Mouse (Mus musculus): Measurements from ENCODE around the gene Gm28043. TPM values are rescaled to one million over a fixed set of nuclear protein-coding genes. Genes with fewer than 3 reads are reported as not detected.

The Gm28043 gene
- polyA plus RNA-seq (2016; fragmentation: Nextera tagmentation; extraction: Ambion mirVana): 2.3 and 2.4 TPM in 2 replicates

DNA sequence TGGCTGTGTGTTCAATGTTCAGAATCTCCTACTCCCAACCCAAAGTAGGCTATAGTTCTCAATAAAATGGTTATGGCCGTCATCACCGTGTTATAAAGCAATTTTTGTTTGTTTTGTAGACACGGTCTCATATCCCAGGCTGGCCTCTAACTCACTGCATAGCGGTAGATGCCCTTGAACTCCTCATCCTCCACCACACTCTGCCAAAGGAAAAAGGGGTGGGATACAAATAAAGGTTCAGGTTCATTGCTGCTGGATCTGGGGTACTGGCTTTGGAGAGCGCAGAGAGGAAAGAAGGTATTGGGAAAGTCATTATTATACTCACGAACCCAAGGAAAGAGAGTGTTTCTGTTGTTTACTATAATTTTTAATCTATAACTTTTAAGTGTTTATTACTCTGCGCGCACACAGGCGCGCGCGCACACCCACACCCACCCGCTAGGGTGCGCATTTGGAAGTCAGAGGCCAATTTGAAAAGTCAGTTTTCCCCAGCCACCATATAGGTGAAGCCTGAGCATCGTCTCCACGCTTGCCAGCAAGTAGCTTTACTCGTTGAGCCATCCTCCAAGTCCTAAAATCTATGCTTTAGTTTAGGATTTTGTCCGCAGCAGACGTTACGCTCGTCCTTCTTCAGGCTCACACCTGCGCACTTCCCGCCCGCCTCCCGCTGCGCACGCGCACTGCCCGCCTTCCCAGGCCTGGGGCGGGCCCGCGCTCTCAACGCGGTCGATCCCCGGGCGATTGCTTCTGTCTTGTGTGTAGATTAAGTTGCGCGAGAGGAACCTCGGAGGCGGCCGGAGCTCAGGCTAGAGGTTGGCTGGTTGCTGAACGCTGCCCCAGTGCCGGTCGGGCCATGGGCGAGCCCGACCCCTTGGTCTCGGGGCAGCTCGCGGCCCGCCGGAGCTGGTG is at the start of gene Gm28043, which contains the start of gene Rnf8:
Gm28043 (plus strand) TSS at position 762 of the 909 bp plus-strand sequence.
Rnf8 (plus strand) TSS at position 676 of the 909 bp plus-strand sequence.
- Histone ChIP-seq H3K4me3 (peak within 1 kb of the TSS; percentile 98), H3K27me3 (ENCODE audit: insufficient read depth, poor library complexity, severe bottlenecking) (no peaks in the 10 kb centered on the region), H3K36me3 (peaks cover 14% of the 10 kb centered on the region), H3K4me1 (peaks cover 35% of the 10 kb centered on the region), H3K27ac (peak within 1 kb of the TSS; percentile 98), H3K9me3 (no peaks in the 10 kb centered on the region)
- peak; percentile 96 for DNase-seq (ENCODE audit: low spot score)
- 2% methylated on average over 52 of the region's 52 CpGs for WGBS

DNA sequence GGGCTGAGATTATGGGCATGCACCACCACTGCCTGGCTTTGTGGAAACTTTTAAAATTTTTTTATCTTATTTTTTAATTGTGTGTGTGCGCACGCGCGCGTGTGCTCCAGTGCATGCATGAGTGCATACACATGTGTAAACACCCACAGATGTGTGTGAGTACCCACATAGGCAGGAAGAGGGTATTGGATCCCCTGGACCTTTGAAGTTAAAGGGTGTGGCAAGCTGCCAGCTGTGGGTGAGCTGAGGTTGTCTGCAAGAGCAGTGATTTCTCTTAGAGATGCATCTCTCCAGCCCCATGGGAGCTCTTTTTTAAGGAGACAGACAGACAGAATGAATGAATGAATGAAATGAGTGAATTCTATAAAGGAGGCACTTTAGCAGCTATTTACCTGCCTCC is 49.2 kb upstream of the Gm28043 start:
- 97% methylated on average over 5 of the region's 5 CpGs for WGBS
- H3K27ac ChIP-seq: no peak overlapping the region
- H3K4me3 ChIP-seq: no peak overlapping the region
- peaks cover 56% of the 10 kb centered on the region for H3K36me3 ChIP-seq
- no peaks in the 10 kb centered on the region for H3K9me3 ChIP-seq
- DNase-seq (ENCODE audit: low spot score): no peak
- H3K4me1 ChIP-seq: no peaks in the 10 kb centered on the region
- no peaks in the 10 kb centered on the region for H3K27me3 ChIP-seq (ENCODE audit: insufficient read depth, poor library complexity, severe bottlenecking)

DNA sequence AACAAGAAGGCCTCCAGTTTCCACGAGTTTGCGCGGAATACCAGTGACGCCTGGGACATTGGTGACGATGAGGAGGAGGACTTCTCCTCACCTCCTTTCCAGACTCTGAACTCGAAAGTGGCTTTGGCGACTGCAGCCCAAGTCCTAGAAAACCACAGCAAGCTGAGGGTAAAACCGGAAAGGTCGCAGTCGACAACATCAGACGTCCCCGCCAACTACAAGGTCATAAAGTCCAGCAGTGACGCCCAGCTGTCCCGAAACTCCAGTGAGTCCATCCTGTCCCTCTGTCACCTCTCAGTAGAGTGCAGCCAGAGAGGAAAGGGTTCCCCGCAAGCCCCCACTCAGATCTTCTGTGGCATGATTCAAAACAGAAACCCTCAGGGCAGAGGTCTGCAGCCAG is 46.2 kb upstream of the Gm28043 start:
- H3K27me3 ChIP-seq (ENCODE audit: insufficient read depth, poor library complexity, severe bottlenecking): no peaks in the 10 kb centered on the region
- peaks cover 85% of the 10 kb centered on the region for H3K36me3 ChIP-seq
- no peaks in the 10 kb centered on the region for H3K9me3 ChIP-seq
- DNase-seq (ENCODE audit: low spot score): no peak
- 90% methylated on average over 15 of the region's 15 CpGs for WGBS
- no peaks in the 10 kb centered on the region for H3K4me1 ChIP-seq
- H3K27ac ChIP-seq: no peak overlapping the region
- no peak overlapping the region for H3K4me3 ChIP-seq

DNA sequence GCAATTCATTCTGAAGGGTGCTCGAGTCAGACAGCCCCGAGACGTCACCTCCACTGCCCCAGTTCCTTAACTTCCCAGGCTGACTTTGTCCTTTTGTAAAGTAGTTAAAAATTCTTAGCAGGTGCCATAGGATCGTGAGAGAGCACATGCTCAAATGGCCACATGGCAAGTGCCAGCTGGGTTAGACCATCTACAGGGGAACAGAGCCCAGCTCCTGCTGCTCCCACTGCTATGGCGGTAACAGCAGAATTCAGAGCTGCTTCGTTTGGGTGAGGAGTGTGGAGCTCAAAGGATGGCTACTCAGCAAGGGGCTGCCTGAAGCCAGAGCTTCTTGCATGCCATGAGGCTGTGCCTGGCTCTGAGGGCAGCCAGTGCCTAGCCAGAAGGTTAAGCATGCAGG is 44.8 kb upstream of the Gm28043 start:
- H3K4me3 ChIP-seq: no peak overlapping the region
- DNase-seq (ENCODE audit: low spot score): no peak
- no peaks in the 10 kb centered on the region for H3K27me3 ChIP-seq (ENCODE audit: insufficient read depth, poor library complexity, severe bottlenecking)
- WGBS: 88% methylated on average over 6 of the region's 6 CpGs
- peaks cover 86% of the 10 kb centered on the region for H3K36me3 ChIP-seq
- no peak overlapping the region for H3K27ac ChIP-seq
- no peaks in the 10 kb centered on the region for H3K9me3 ChIP-seq
- peaks cover 3% of the 10 kb centered on the region; the same call in 1 of the 2 replicates for H3K4me1 ChIP-seq

DNA sequence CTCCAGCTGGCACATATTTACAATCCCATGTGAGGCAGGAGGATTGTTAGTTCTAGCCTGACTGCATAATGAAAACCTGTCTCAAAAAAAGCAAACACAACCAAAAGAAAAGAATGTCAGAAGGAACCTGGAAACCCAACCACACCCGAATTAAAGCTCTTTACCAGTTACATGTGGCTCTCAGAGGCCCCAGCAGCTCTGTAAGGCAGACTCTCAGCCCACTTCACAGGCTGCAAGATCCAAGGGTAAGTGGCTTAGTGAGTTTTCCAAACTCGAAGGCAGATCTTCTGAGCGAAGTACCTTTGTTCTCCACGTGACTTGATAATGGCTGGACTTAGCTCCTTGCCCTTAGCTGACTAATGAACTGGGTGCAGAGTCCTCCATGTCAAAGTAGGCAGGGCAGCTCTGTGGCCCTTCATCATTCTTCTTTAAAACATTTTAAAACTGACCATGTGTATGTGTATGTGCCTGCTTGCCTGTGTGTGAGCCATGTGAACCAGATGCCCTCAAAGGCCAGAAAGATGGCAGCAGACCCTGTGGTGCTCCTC is 35.0 kb upstream of the Gm28043 start:
- Histone ChIP-seq H3K27me3 (ENCODE audit: insufficient read depth, poor library complexity, severe bottlenecking) (no peaks in the 10 kb centered on the region), H3K27ac (no peak overlapping the region), H3K4me1 (peaks cover 14% of the 10 kb centered on the region; the same call in 1 of the 2 replicates), H3K9me3 (no peaks in the 10 kb centered on the region), H3K36me3 (peaks cover 88% of the 10 kb centered on the region), H3K4me3 (no peak overlapping the region)
- 86% methylated on average over 4 of the region's 4 CpGs for WGBS
- no peak for DNase-seq (ENCODE audit: low spot score)

DNA sequence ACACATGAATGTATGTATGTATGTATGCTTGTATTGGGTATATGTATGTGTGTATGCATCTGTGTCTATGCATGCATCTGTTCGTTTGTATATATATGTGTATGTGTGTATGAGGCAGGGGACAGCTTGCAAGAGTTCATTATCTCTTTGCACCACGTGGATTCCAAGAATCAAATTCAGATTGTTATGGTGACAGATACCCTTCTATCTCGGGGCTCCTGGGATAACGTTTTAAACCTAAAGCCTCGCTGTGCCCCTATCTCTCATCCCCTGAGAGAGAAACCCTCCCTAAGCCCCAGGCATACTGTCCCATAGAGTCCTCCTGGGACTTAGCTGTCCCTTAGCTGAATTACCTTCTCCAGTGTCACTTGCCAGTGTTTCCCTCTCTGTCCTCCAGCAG is 31.1 kb upstream of the Gm28043 start:
- Histone ChIP-seq H3K27me3 (ENCODE audit: insufficient read depth, poor library complexity, severe bottlenecking) (no peaks in the 10 kb centered on the region), H3K4me1 (peaks cover 8% of the 10 kb centered on the region), H3K36me3 (peaks cover 71% of the 10 kb centered on the region), H3K9me3 (no peaks in the 10 kb centered on the region), H3K27ac (no peak overlapping the region), H3K4me3 (no peak overlapping the region)
- no peak for DNase-seq (ENCODE audit: low spot score)
- 81% methylated on average over 5 of the region's 5 CpGs for WGBS

DNA sequence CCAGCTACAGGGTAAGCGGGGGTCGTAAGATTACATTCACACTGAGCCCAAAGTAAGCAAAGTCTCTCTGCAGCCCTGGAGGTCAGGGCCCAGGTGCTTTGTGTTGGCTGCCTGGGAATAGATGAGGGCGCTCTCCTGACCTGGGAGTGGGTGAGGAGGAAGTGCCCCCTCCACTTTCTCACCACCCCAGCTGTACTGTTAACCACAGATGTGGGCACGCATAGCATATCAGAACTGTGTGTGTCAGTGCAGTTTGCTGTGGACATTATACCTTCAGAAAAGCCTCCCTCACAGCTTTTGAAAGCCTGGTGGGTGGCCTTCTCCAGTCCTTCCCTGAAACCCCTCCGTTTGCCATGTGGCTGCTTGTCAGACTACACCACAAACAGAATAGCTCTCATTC is 30.4 kb upstream of the Gm28043 start:
- no peak for DNase-seq (ENCODE audit: low spot score)
- Histone ChIP-seq H3K27me3 (ENCODE audit: insufficient read depth, poor library complexity, severe bottlenecking) (no peaks in the 10 kb centered on the region), H3K9me3 (no peaks in the 10 kb centered on the region), H3K36me3 (peaks cover 69% of the 10 kb centered on the region), H3K4me3 (no peak overlapping the region), H3K4me1 (peaks cover 14% of the 10 kb centered on the region), H3K27ac (no peak overlapping the region)
- 88% methylated on average over 5 of the region's 5 CpGs for WGBS

DNA sequence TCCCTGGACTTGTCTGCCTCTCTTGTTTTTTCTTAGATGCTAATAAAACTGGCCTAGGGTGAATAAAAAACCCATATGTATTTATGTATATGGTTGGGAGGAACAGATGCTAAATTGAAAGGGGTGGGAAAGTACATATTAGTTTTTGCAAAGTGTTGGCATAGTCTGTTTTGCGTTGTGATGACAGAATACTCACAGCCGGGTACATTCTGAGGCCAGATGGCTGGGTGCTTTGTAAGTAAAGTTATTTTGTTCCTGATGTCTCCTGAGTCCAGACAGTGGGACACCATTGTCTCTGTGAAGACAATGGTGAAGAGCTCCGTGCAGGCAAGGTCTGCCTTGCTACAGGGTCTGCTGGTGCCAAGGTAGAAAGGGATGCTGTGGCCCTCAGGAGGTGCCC is 29.9 kb upstream of the Gm28043 start:
- no peak for DNase-seq (ENCODE audit: low spot score)
- H3K4me1 ChIP-seq: peaks cover 18% of the 10 kb centered on the region
- H3K4me3 ChIP-seq: no peak overlapping the region
- 84% methylated on average over 3 of the region's 3 CpGs for WGBS
- no peak overlapping the region for H3K27ac ChIP-seq
- H3K36me3 ChIP-seq: peaks cover 66% of the 10 kb centered on the region
- H3K9me3 ChIP-seq: no peaks in the 10 kb centered on the region
- no peaks in the 10 kb centered on the region for H3K27me3 ChIP-seq (ENCODE audit: insufficient read depth, poor library complexity, severe bottlenecking)

DNA sequence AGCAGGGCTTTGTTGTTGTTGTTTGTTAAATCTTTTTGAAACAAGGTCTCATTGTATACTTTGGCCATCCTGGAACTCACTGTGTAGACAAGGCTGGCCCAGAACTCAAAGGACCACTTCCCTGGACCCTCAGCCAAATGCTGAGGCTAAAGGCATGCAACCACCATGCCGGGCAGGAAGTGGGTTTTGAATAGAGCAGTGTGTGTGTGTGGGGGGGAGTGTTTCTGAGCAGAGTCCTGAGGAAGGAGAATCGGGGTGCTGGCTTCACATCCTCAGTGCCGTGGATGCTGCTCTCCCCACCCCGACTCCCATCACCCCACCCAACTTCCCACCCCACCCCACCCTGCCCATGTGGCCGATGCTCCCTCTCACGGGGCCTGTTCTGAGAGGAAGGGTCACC is 29.2 kb upstream of the Gm28043 start:
- H3K36me3 ChIP-seq: peaks cover 61% of the 10 kb centered on the region
- H3K27ac ChIP-seq: no peak overlapping the region

DNA sequence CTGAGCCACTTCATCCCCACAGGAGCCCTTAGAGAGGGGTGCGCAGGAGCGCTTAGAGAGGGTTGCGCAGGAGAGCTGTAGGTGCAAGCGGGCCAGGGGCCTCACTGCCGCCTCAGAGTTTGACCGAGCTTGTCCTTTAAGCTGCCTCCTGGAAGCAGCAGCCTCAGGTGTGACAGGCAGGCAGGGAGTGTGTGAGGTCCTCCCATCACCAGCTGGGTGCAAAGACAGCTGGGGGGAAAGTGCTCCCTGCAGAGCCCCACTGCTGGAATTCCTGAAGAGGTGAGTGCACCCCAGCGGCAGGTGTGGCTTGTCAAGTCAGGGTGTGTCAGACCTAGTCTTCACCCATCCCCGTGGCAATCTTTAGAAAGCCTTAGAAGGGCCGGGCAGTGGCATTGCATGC is 27.8 kb upstream of the Gm28043 start:
- no peak for DNase-seq (ENCODE audit: low spot score)
- Histone ChIP-seq H3K27ac (no peak overlapping the region), H3K27me3 (ENCODE audit: insufficient read depth, poor library complexity, severe bottlenecking) (no peaks in the 10 kb centered on the region), H3K36me3 (peaks cover 52% of the 10 kb centered on the region), H3K4me3 (no peak overlapping the region), H3K4me1 (peaks cover 25% of the 10 kb centered on the region), H3K9me3 (no peaks in the 10 kb centered on the region)
- WGBS: 77% methylated on average over 9 of the region's 9 CpGs

More for the DNA sequence above, 29.2 kb upstream of the Gm28043 start:
- Histone ChIP-seq H3K27me3 (ENCODE audit: insufficient read depth, poor library complexity, severe bottlenecking) (no peaks in the 10 kb centered on the region), H3K9me3 (no peaks in the 10 kb centered on the region), H3K4me3 (no peak overlapping the region), H3K4me1 (peaks cover 23% of the 10 kb centered on the region)
- WGBS: 85% methylated on average over 6 of the region's 6 CpGs
- DNase-seq (ENCODE audit: low spot score): no peak

DNA sequence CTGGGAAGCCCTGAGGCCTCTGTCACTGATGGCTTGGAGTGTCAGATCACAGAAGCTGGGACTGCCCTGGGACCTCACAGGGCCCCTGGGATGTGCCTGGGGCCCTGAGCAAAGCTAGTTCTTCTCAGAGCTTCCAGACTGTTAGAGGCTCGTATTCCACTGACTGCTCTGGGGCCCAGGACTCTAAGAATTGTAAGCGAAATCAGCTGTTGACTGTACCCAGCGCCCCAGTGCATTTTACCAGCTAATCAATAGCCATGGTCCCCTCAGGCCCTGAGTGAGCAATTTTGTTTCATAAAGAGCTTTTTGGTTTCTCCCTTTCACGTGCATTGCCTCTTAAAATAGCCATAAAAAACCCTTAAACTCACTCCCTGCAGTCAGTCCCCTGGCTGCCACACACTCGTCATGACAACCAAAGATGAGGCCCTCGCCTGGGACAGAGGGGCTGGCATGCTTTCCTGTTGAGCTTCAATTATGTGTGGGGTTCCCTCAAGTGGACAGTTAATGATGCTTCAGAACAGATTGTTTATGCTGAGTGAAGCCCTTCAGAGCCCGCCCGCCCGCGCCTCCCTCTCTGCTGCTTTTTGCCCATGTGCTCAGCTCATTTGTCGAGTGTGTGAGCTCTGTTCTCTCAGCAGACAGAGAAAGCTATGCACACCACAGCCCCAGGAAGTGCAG is 25.3 kb upstream of the Gm28043 start:
- Histone ChIP-seq H3K27me3 (ENCODE audit: insufficient read depth, poor library complexity, severe bottlenecking) (no peaks in the 10 kb centered on the region), H3K27ac (peak overlapping the region; percentile 54)
- 62% methylated on average over 11 of the region's 11 CpGs for WGBS

DNA sequence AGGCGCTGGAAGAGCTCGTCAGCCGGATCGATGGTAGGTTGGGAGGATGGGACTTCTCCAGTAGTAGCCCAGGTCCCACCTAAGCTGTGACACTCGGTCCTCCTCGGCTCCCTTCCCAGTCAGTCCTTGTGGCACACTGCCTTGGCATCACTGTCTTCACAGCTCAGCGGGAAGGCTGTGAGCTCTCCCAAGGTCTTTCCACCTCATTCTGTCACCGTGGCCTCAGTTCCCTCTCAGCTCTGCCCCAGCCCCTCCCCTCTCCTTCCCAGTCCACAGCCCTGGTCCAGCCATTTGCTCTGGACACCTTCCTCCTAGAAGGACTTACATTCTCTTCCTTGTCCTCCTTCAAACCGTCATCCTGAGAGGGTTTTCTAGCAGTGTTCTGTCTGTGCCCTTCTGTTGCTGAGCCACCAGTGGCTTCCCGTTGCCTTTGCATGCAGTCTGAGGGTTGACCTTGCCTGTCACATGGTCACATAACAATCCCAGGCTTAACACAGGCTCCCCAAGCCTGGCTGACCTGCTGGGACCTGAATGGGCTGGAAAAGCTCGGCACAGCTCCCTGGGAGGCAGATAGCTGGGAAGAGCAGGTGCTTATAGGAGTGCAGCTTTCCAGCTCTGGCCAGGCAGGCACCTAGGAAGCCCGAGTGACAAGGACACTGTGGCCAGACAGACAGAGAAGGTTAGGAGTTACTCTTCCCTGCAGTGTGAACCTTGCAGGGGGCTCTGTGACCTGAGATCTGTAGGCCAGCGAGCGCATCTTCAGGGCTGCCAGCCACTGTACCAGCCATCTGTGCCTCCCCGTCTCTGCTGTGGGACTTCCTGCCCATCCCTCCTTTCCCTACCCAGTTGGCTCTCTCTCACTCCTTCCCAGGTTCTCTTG is 18.5 kb upstream of the Gm28043 start:
- WGBS: 81% methylated on average over 15 of the region's 15 CpGs
- Histone ChIP-seq H3K4me3 (no peak overlapping the region), H3K4me1 (peaks cover 20% of the 10 kb centered on the region), H3K27ac (peak overlapping the region; percentile 12; the same call in 1 of the 2 replicates), H3K9me3 (no peaks in the 10 kb centered on the region), H3K36me3 (peaks cover 56% of the 10 kb centered on the region), H3K27me3 (ENCODE audit: insufficient read depth, poor library complexity, severe bottlenecking) (no peaks in the 10 kb centered on the region)
- no peak for DNase-seq (ENCODE audit: low spot score)

More for the DNA sequence above, 25.3 kb upstream of the Gm28043 start:
- H3K36me3 ChIP-seq: peaks cover 35% of the 10 kb centered on the region
- no peaks in the 10 kb centered on the region for H3K9me3 ChIP-seq
- DNase-seq (ENCODE audit: low spot score): no peak
- peaks cover 25% of the 10 kb centered on the region for H3K4me1 ChIP-seq
- H3K4me3 ChIP-seq: no peak overlapping the region

All from heart, embryonic 10.5 days (tissue).